Mouse (Mus musculus): ENCODE data around the gene Tnrc6a. TPM values are rescaled to one million over a fixed set of nuclear protein-coding genes. Genes with fewer than 3 reads are reported as not detected.
"Not testable (repeated sequence)": the region's sequence is repeated elsewhere in the genome, so short reads cannot be mapped to it uniquely, and the experiment has no call there.

Tnrc6a gene
- polyA plus RNA-seq (2015; fragmentation: Nextera tagmentation; extraction: Ambion mirVana) = 25.9 and 36.1 TPM in 2 replicates

GRCm38 (mm10) chr7:123123665-123124298, at the start of gene Tnrc6a:
Gene Tnrc6a (plus strand): TSS chr7:123123885.
- peak within 1 kb of the TSS; percentile 98 for H3K27ac ChIP-seq
- H3K27me3 ChIP-seq = no peaks in the 10 kb centered on the region
- under 1% methylated on average over 54 of the region's 55 CpGs for WGBS
- H3K36me3 ChIP-seq = peaks cover 10% of the 10 kb centered on the region; the same call in 1 of the 2 replicates
- H3K9ac ChIP-seq = peak within 1 kb of the TSS; percentile 100
- H3K4me3 ChIP-seq = peak within 1 kb of the TSS; percentile 99
- H3K9me3 ChIP-seq (replicated peaks) = no peaks in the 10 kb centered on the region
- peak within 1 kb of the TSS; percentile 68 for H3K4me2 ChIP-seq
- H3K4me1 ChIP-seq (replicated peaks) = peaks cover 35% of the 10 kb centered on the region
- peak; percentile 92 for ATAC-seq (replicated peaks; ENCODE audit: insufficient number of reproducible peaks, insufficient read depth, low FRiP score, low read depth)

- peaks cover 21% of the 10 kb centered on the region for H3K4me1 ChIP-seq (replicated peaks)
- no peaks in the 10 kb centered on the region for H3K9me3 ChIP-seq (replicated peaks)
- no peak overlapping the region for H3K27ac ChIP-seq
- no peak overlapping the region for H3K4me3 ChIP-seq
- ATAC-seq (replicated peaks; ENCODE audit: insufficient number of reproducible peaks, insufficient read depth, low FRiP score, low read depth) = no peak
- no peak overlapping the region for H3K4me2 ChIP-seq
- H3K27me3 ChIP-seq = no peaks in the 10 kb centered on the region
- 67% methylated on average over 4 of the region's 4 CpGs for WGBS
- H3K36me3 ChIP-seq = no peaks in the 10 kb centered on the region
- H3K9ac ChIP-seq = no peak overlapping the region
These were observed 41.4 kb upstream of the Tnrc6a start for GRCm38 (mm10) chr7:123082236-123082635.

- Histone ChIP-seq H3K27me3 (no peaks in the 10 kb centered on the region), H3K4me3 (no peak overlapping the region), H3K4me1 (replicated peaks) (peaks cover 21% of the 10 kb centered on the region), H3K36me3 (no peaks in the 10 kb centered on the region), H3K9ac (no peak overlapping the region), H3K4me2 (no peak overlapping the region), H3K9me3 (replicated peaks) (no peaks in the 10 kb centered on the region), H3K27ac (peak overlapping the region; percentile 40; the same call in 1 of the 2 replicates)
- 29% methylated on average over 12 of the region's 12 CpGs for WGBS
- ATAC-seq (replicated peaks; ENCODE audit: insufficient number of reproducible peaks, insufficient read depth, low FRiP score, low read depth) = no peak
These were observed 40.1 kb upstream of the Tnrc6a start for GRCm38 (mm10) chr7:123083441-123084123.

- peaks cover 21% of the 10 kb centered on the region for H3K4me1 ChIP-seq (replicated peaks)
- 0% methylated on average over 7 of the region's 7 CpGs for WGBS
- H3K36me3 ChIP-seq = no peaks in the 10 kb centered on the region
- H3K9ac ChIP-seq = no peak overlapping the region
- H3K9me3 ChIP-seq (replicated peaks) = no peaks in the 10 kb centered on the region
- ATAC-seq (replicated peaks; ENCODE audit: insufficient number of reproducible peaks, insufficient read depth, low FRiP score, low read depth) = peak; percentile 87
- H3K4me2 ChIP-seq = peak overlapping the region; percentile 48
- no peaks in the 10 kb centered on the region for H3K27me3 ChIP-seq
- H3K4me3 ChIP-seq = 0 out of 2 replicates have a peak overlapping the region, but pooled peaks have one; percentile 23
- H3K27ac ChIP-seq = peak overlapping the region; percentile 40; the same call in 1 of the 2 replicates
These were observed 39.4 kb upstream of the Tnrc6a start for GRCm38 (mm10) chr7:123084180-123084691.

- Histone ChIP-seq H3K36me3 (no peaks in the 10 kb centered on the region), H3K27me3 (no peaks in the 10 kb centered on the region), H3K4me3 (0 out of 2 replicates have a peak overlapping the region, but pooled peaks have one; percentile 23), H3K4me2 (peak overlapping the region; percentile 48), H3K4me1 (replicated peaks) (peaks cover 21% of the 10 kb centered on the region), H3K27ac (peak overlapping the region; percentile 40; the same call in 1 of the 2 replicates), H3K9me3 (replicated peaks) (no peaks in the 10 kb centered on the region), H3K9ac (no peak overlapping the region)
- 22% methylated on average over 13 of the region's 13 CpGs for WGBS
- ATAC-seq (replicated peaks; ENCODE audit: insufficient number of reproducible peaks, insufficient read depth, low FRiP score, low read depth) = no peak
These were observed 39.0 kb upstream of the Tnrc6a start for GRCm38 (mm10) chr7:123084708-123085107.

- no peaks in the 10 kb centered on the region for H3K9me3 ChIP-seq (replicated peaks)
- H3K4me2 ChIP-seq = no peak overlapping the region
- no peak overlapping the region for H3K4me3 ChIP-seq
- H3K9ac ChIP-seq = no peak overlapping the region
- ATAC-seq (replicated peaks; ENCODE audit: insufficient number of reproducible peaks, insufficient read depth, low FRiP score, low read depth) = no peak
- H3K27me3 ChIP-seq = no peaks in the 10 kb centered on the region
- no peak overlapping the region for H3K27ac ChIP-seq
- peaks cover 12% of the 10 kb centered on the region for H3K4me1 ChIP-seq (replicated peaks)
- WGBS = 84% methylated on average over 4 of the region's 4 CpGs
- no peaks in the 10 kb centered on the region for H3K36me3 ChIP-seq
These were observed 34.8 kb upstream of the Tnrc6a start for GRCm38 (mm10) chr7:123088920-123089319.

GRCm38 (mm10) chr7:123096344-123097120, 27.2 kb upstream of the Tnrc6a start:
- WGBS = 74% methylated on average over 12 of the region's 12 CpGs
- Histone ChIP-seq H3K9me3 (replicated peaks) (no peaks in the 10 kb centered on the region), H3K36me3 (no peaks in the 10 kb centered on the region), H3K4me3 (no peak overlapping the region), H3K27me3 (no peaks in the 10 kb centered on the region), H3K9ac (no peak overlapping the region), H3K27ac (peak overlapping the region; percentile 83), H3K4me2 (no peak overlapping the region), H3K4me1 (replicated peaks) (peaks cover 15% of the 10 kb centered on the region)
- ATAC-seq (replicated peaks; ENCODE audit: insufficient number of reproducible peaks, insufficient read depth, low FRiP score, low read depth) = no peak

- ATAC-seq (replicated peaks; ENCODE audit: insufficient number of reproducible peaks, insufficient read depth, low FRiP score, low read depth) = peak; percentile 95
- WGBS = 22% methylated on average over 16 of the region's 16 CpGs
- Histone ChIP-seq H3K9me3 (replicated peaks) (no peaks in the 10 kb centered on the region), H3K9ac (no peak overlapping the region), H3K4me1 (replicated peaks) (peaks cover 15% of the 10 kb centered on the region), H3K4me3 (no peak overlapping the region), H3K4me2 (peak overlapping the region; percentile 6; the same call in 1 of the 2 replicates), H3K27me3 (no peaks in the 10 kb centered on the region), H3K36me3 (no peaks in the 10 kb centered on the region), H3K27ac (peak overlapping the region; percentile 83)
These were observed 25.6 kb upstream of the Tnrc6a start for GRCm38 (mm10) chr7:123097891-123098750.

- Histone ChIP-seq H3K9me3 (replicated peaks) (no peaks in the 10 kb centered on the region), H3K27me3 (no peaks in the 10 kb centered on the region), H3K4me3 (no peak overlapping the region), H3K9ac (no peak overlapping the region), H3K27ac (no peak overlapping the region), H3K4me1 (replicated peaks) (peaks cover 15% of the 10 kb centered on the region), H3K4me2 (no peak overlapping the region), H3K36me3 (no peaks in the 10 kb centered on the region)
- ATAC-seq (replicated peaks; ENCODE audit: insufficient number of reproducible peaks, insufficient read depth, low FRiP score, low read depth) = no peak
- 67% methylated on average over 3 of the region's 3 CpGs for WGBS
These were observed 22.4 kb upstream of the Tnrc6a start for GRCm38 (mm10) chr7:123101295-123101694.

- not testable (repeated sequence) for H3K27ac ChIP-seq; H3K27me3 ChIP-seq; ATAC-seq (replicated peaks; ENCODE audit: insufficient number of reproducible peaks, insufficient read depth, low FRiP score, low read depth); H3K9ac ChIP-seq; H3K4me2 ChIP-seq; H3K36me3 ChIP-seq; H3K4me3 ChIP-seq; H3K9me3 ChIP-seq (replicated peaks)
- 23% methylated on average over 1 of the region's 1 CpGs for WGBS
- H3K4me1 ChIP-seq (replicated peaks) = peaks cover 22% of the 10 kb centered on the region
These were observed 18.3 kb upstream of the Tnrc6a start for GRCm38 (mm10) chr7:123105381-123105780.
